Mouse (Mus musculus) hindbrain, embryonic 11.5 days (tissue): ENCODE data around the gene Naa38. TPM values are rescaled to one million over a fixed set of nuclear protein-coding genes. Genes with fewer than 3 reads are reported as not detected.
A peak's percentile ranks its signal among the peaks of the same experiment; 100 is the strongest.

Experiments
- ATAC-seq: fragments of 200-750 bp; cut with Nextera tagmentation; 2 replicates; pipeline ENCODE4 v1.8.0; 2017; ENCODE audit warnings: mild to moderate bottlenecking, moderate TSS enrichment, moderate library complexity; ENCODE audit not compliant: low FRiP score
- DNase-seq: peaks from one replicate; pipeline ENCODE4 v3.0.0-alpha.2; 2015; ENCODE audit warnings: low spot score
- H3K27ac ChIP-seq: fragments of 300-500 bp; sonication (generic); 2 replicates; pipeline ENCODE4 v1.5.1; 2014; ENCODE audit warnings: mild to moderate bottlenecking, low read depth, low read length
- H3K27me3 ChIP-seq: fragments of 300-500 bp; sonication (generic); 2 replicates; pipeline ENCODE4 v1.6.1; 2014; ENCODE audit warnings: mild to moderate bottlenecking, low read length, moderate library complexity, mixed read lengths; ENCODE audit not compliant: control insufficient read depth, insufficient read depth
- H3K36me3 ChIP-seq: fragments of 300-500 bp; sonication (generic); 2 replicates; pipeline ENCODE4 v1.6.1; 2014; ENCODE audit warnings: mild to moderate bottlenecking, low read length, moderate library complexity, mixed read lengths; ENCODE audit not compliant: control insufficient read depth, insufficient read depth
- H3K4me1 ChIP-seq: fragments of 300-500 bp; sonication (generic); replicated peaks from 2 replicates; pipeline ENCODE4 v1.6.1; 2014; ENCODE audit warnings: low read length, mixed read lengths; ENCODE audit not compliant: control insufficient read depth, insufficient read depth
- H3K4me2 ChIP-seq: fragments of 300-500 bp; sonication (generic); replicated peaks from 2 replicates; pipeline ENCODE4 v1.6.1; 2014; ENCODE audit warnings: mild to moderate bottlenecking, low read depth, low read length
- H3K4me3 ChIP-seq: fragments of 300-500 bp; sonication (generic); 2 replicates; pipeline ENCODE4 v1.5.1; 2014; ENCODE audit warnings: low read depth, low read length
- H3K9ac ChIP-seq: fragments of 300-500 bp; sonication (generic); 2 replicates; pipeline ENCODE4 v1.6.1; 2014; ENCODE audit warnings: low read depth, low read length
- H3K9me3 ChIP-seq: fragments of 300-500 bp; sonication (generic); 2 replicates; pipeline ENCODE4 v1.6.1; 2016; ENCODE audit warnings: low read length; ENCODE audit not compliant: control insufficient read depth
- WGBS: fragments of 180-500 bp; shearing (Covaris S2); extraction: QIAGEN DNeasy Blood & Tissue Kit; methylation state at CpG from one replicate; pipeline ENCODE4 v1.1.7; 2014; 5-methylcytosine and 5-hydroxymethylcytosine counted together
- polyA plus RNA-seq: library from polyadenylated mRNA; unstranded; fragments of >200 nt; fragmentation: Nextera tagmentation; extraction: Ambion mirVana; gene quantifications from 2 replicates; pipeline ENCODE4 v1.2.1, GENCODE M21; 2014

Naa38 gene
- polyA plus RNA-seq, 1 experiment from 2014 or later: 120 TPM

DNA sequence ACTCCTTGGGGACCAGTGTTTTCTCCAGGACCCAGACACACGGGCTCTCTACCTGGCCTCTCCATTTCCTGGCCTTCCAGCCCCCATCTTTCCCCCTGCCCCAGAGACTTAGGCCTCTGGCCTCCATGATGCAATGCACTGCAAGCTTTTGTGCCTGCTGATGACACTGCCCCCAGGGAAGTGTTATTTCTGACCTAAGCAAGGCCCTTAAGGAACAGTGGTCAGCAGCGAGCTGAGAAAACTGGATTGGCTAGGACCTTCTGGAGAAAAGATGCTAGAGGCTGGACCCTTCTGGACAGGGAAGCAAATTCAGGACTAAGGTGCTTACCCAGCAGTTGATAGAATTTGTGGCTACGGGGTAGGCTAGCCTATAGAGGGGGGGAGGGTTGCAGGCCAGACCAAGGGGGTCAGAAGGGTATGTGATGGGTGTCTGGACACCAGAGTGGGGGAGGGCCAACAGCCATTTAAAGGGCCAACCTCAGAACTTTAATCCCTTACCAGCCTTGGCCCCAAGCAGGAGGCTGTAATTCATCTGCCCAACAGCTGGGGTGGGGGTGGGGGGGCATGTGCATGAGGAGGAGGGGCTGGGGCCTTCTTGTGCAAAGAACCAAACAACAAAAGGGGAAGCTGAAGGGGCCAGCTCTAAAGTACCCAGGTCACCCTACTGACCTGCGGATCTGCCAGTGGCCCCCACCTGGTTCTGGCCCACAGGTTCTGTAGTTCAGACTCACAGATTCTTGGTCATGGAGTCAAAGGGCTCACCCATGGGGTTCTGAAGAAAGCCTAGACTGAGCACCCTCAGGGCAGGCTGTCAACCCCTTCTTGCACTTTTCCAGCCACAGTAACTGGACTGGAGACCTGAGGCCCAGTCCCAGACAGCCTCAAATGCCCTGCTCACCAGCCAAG is 19.4 kb downstream of the Naa38 start:
- no peaks in the 10 kb centered on the region for H3K27me3 ChIP-seq
- peak; percentile 39 for DNase-seq
- peak overlapping the region; percentile 80 for H3K4me3 ChIP-seq
- no peak for ATAC-seq
- peak overlapping the region; percentile 99 for H3K9ac ChIP-seq
- H3K36me3 ChIP-seq: no peaks in the 10 kb centered on the region
- peak overlapping the region; percentile 100 for H3K27ac ChIP-seq
- peak overlapping the region; percentile 99 for H3K4me2 ChIP-seq
- H3K4me1 ChIP-seq: peaks cover 23% of the 10 kb centered on the region
- 4% methylated on average over 4 of the region's 4 CpGs for WGBS
- no peaks in the 10 kb centered on the region for H3K9me3 ChIP-seq

DNA sequence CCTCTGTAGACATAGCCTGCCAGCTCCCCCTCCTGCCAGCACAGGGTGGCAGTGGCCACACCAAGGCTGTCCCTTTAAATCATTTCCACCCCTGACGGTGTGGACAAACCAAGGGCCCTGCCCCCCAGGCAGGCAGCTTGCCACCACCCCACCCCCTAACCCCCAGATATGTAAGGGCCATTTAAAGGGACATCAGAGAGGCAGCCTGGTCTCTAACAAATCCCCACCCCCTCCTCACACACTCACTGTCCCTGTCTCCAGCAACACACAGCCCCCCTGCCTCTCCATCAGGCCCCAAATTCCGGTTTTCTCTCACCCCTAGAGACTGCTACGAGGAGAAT is 20.0 kb downstream of the Naa38 start:
- DNase-seq: peak; percentile 64
- 0% methylated on average over 3 of the region's 3 CpGs for WGBS
- H3K27ac ChIP-seq: peak overlapping the region; percentile 100
- ATAC-seq: no peak
- H3K9ac ChIP-seq: peak overlapping the region; percentile 99
- no peaks in the 10 kb centered on the region for H3K9me3 ChIP-seq
- peak overlapping the region; percentile 80 for H3K4me3 ChIP-seq
- peak overlapping the region; percentile 99 for H3K4me2 ChIP-seq
- H3K36me3 ChIP-seq: no peaks in the 10 kb centered on the region
- no peaks in the 10 kb centered on the region for H3K27me3 ChIP-seq
- H3K4me1 ChIP-seq: peaks cover 23% of the 10 kb centered on the region

- Histone ChIP-seq H3K9ac (peak overlapping the region; percentile 99), H3K27me3 (peaks cover 2% of the 10 kb centered on the region), H3K4me1 (peaks cover 27% of the 10 kb centered on the region), H3K4me3 (peak overlapping the region; percentile 80), H3K9me3 (no peaks in the 10 kb centered on the region), H3K4me2 (peak overlapping the region; percentile 99), H3K36me3 (no peaks in the 10 kb centered on the region), H3K27ac (peak overlapping the region; percentile 100)
- WGBS: under 1% methylated on average over 15 of the region's 25 CpGs
- DNase-seq (peak; percentile 82), ATAC-seq (no peak)
Observed at GRCm38 (mm10) chr11:69415668-69416451, 20.6 kb downstream of the Naa38 start.

DNA sequence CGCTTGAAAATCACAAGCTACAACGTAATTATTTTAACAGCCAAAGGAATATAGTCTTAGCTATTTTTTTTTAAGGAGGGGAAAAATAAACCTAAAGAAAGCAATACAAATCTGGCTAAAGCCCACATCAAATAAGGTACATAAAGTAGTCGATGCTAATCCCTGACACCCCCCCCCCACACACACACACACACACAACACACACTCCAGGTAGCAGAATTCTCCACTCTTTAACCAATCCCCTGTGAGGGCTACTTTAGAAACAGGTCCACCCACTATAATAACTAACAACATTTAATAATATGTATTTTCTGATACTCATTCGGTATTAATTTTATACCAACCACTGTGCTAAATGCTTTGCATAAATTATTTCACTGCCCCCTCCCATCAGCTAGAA is 21.2 kb downstream of the Naa38 start:
- ATAC-seq: no peak
- H3K9ac ChIP-seq: peak overlapping the region; percentile 4
- WGBS: under 1% methylated on average over 4 of the region's 4 CpGs
- H3K27ac ChIP-seq: peak overlapping the region; percentile 100
- H3K36me3 ChIP-seq: no peaks in the 10 kb centered on the region
- DNase-seq: peak; percentile 8
- H3K4me1 ChIP-seq: peaks cover 27% of the 10 kb centered on the region
- H3K27me3 ChIP-seq: peaks cover 8% of the 10 kb centered on the region
- peak overlapping the region; percentile 80 for H3K4me3 ChIP-seq
- peak overlapping the region; percentile 99 for H3K4me2 ChIP-seq
- no peaks in the 10 kb centered on the region for H3K9me3 ChIP-seq

DNA sequence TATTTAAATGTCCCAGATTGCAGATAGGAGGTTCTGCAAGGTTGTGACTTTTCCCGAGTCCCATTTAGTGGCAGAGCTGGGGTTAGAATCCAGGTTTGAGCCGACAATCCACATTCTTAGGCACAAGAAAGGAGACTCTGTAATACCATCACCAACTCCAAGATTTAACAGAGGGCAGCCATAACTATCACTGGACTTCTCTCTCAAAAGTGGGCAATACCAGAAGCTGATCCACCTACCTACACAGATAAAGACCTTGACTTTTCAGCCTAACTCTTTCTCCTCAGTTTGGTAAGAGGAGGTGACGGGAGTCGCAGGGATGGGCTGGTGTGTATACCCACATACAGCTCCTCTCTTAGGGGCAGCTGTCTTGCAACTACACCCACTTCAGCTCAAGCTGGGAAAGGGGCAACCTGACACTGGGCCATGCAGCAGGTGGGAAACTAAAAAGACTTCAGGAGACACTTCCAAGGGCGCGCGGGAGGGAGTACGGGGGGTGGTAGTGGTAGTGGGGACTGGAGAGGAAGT is 21.7 kb downstream of the Naa38 start:
- DNase-seq (no peak), ATAC-seq (no peak)
- peaks cover 11% of the 10 kb centered on the region for H3K27me3 ChIP-seq
- H3K9ac ChIP-seq: peak overlapping the region; percentile 4; the same call in 1 of the 2 replicates
- WGBS: 1% methylated on average over 8 of the region's 8 CpGs
- H3K4me1 ChIP-seq: peaks cover 25% of the 10 kb centered on the region
- no peaks in the 10 kb centered on the region for H3K9me3 ChIP-seq
- H3K36me3 ChIP-seq: no peaks in the 10 kb centered on the region
- peak overlapping the region; percentile 100 for H3K27ac ChIP-seq
- peak overlapping the region; percentile 99 for H3K4me2 ChIP-seq
- H3K4me3 ChIP-seq: peak overlapping the region; percentile 80

- peak overlapping the region; percentile 100 for H3K27ac ChIP-seq
- peak; percentile 94 for DNase-seq
- H3K36me3 ChIP-seq: no peaks in the 10 kb centered on the region
- peaks cover 17% of the 10 kb centered on the region for H3K4me1 ChIP-seq
- ATAC-seq: peak; percentile 57
- peaks cover 17% of the 10 kb centered on the region for H3K27me3 ChIP-seq
- under 1% methylated on average over 39 of the region's 39 CpGs for WGBS
- H3K4me3 ChIP-seq: peak overlapping the region; percentile 80
- peak overlapping the region; percentile 67 for H3K9ac ChIP-seq
- peak overlapping the region; percentile 99 for H3K4me2 ChIP-seq
- H3K9me3 ChIP-seq: no peaks in the 10 kb centered on the region
Observed at GRCm38 (mm10) chr11:69417449-69418384, 22.4 kb downstream of the Naa38 start.

- H3K9ac ChIP-seq: peak overlapping the region; percentile 67
- peak overlapping the region; percentile 99 for H3K4me2 ChIP-seq
- peaks cover 13% of the 10 kb centered on the region for H3K4me1 ChIP-seq
- ATAC-seq (peak; percentile 86), DNase-seq (peak; percentile 97)
- peak overlapping the region; percentile 80 for H3K4me3 ChIP-seq
- no peaks in the 10 kb centered on the region for H3K36me3 ChIP-seq
- peaks cover 17% of the 10 kb centered on the region for H3K27me3 ChIP-seq
- H3K27ac ChIP-seq: peak overlapping the region; percentile 100
- under 1% methylated on average over 45 of the region's 45 CpGs for WGBS
- no peaks in the 10 kb centered on the region for H3K9me3 ChIP-seq
Observed at GRCm38 (mm10) chr11:69418481-69419442, 23.5 kb downstream of the Naa38 start.
